Mouse (Mus musculus): ENCODE results near the gene Krtap3-2. TPM values are rescaled to one million over a fixed set of nuclear protein-coding genes. Genes with fewer than 3 reads are reported as not detected.

Krtap3-2 gene
- polyA plus RNA-seq, 1 experiment from 2014 or later: not detected

- H3K4me2 ChIP-seq (ENCODE audit: low read length): peak overlapping the region; percentile 40
- H3K36me3 ChIP-seq (ENCODE audit: control insufficient read depth, insufficient read depth, low read length): no peaks in the 10 kb centered on the region
- 1% methylated on average over 7 of the region's 7 CpGs for WGBS
- no peak overlapping the region for H3K9ac ChIP-seq (ENCODE audit: low read depth, low read length)
- no peak overlapping the region for H3K27ac ChIP-seq (ENCODE audit: low read length)
- H3K9me3 ChIP-seq (replicated peaks; ENCODE audit: control insufficient read depth, low read length, poor library complexity, severe bottlenecking): no peaks in the 10 kb centered on the region
- H3K4me3 ChIP-seq (ENCODE audit: low read depth, low read length): peak overlapping the region; percentile 7; the same call in 1 of the 2 replicates
- ATAC-seq: peak; percentile 51; the same call in 1 of the 2 replicates
- no peaks in the 10 kb centered on the region for H3K4me1 ChIP-seq (ENCODE audit: control insufficient read depth, insufficient read depth, low read length)
- H3K27me3 ChIP-seq (ENCODE audit: control insufficient read depth, insufficient read depth, low read depth, low read length): no peaks in the 10 kb centered on the region
These were observed 17.5 kb upstream of the Krtap3-2 start for GRCm38 (mm10) chr11:99574106-99574505.

DNA sequence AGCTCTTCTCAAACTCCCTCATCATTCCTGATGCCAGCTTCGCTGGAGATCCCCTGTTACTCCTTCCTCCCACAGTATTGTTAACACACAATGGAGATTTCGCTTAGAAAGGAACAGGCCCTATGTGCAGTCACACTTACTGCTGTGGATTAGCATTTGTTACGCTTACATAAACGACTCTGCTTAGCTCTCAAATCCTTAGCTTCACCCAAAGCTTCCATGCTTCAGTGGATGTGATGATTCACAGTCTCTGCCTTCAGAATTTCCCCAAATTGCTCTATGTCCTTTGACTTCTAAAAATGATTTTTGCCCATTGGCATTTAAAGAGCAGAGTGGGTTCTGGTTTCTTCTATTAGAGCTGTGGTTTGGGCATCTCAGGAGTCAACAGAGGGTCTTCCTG lies 16.5 kb upstream of the Krtap3-2 start:
- Histone ChIP-seq H3K4me1 (ENCODE audit: control insufficient read depth, insufficient read depth, low read length) (no peaks in the 10 kb centered on the region), H3K4me3 (ENCODE audit: low read depth, low read length) (no peak overlapping the region), H3K27me3 (ENCODE audit: control insufficient read depth, insufficient read depth, low read depth, low read length) (no peaks in the 10 kb centered on the region), H3K9ac (ENCODE audit: low read depth, low read length) (no peak overlapping the region), H3K4me2 (ENCODE audit: low read length) (no peak overlapping the region), H3K27ac (ENCODE audit: low read length) (no peak overlapping the region), H3K36me3 (ENCODE audit: control insufficient read depth, insufficient read depth, low read length) (no peaks in the 10 kb centered on the region), H3K9me3 (replicated peaks; ENCODE audit: control insufficient read depth, low read length, poor library complexity, severe bottlenecking) (no peaks in the 10 kb centered on the region)
- WGBS: 14% methylated on average over 4 of the region's 4 CpGs
- ATAC-seq: no peak

DNA sequence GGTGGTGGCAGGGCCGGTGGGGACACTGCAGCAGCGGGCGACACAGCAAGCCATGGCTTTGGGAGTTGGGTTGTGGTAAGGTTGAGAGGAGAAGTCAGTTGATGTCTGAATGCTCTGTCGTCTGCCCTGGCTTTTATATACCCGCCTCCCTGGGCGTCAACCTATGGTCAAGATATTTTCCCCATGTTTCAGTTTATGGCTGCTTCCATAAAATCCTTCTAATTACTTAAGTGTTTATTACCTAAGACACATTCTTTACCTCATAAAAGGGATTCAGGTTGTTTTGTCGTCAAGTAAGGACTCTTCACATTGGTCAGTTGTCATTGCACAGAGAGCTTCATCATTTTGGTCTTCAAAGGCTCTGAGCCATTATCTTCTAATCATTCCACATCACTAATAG lies 9.9 kb upstream of the Krtap3-2 start, which contains the start of gene Krtap3-1:
TSS of gene Krtap3-1 (minus strand) at position 101 of the 400 bp plus-strand sequence.
- no peak for ATAC-seq
- Histone ChIP-seq H3K27ac (ENCODE audit: low read length) (no peak within 1 kb of the TSS), H3K9ac (ENCODE audit: low read depth, low read length) (no peak within 1 kb of the TSS), H3K4me2 (ENCODE audit: low read length) (no peak within 1 kb of the TSS), H3K9me3 (replicated peaks; ENCODE audit: control insufficient read depth, low read length, poor library complexity, severe bottlenecking) (no peaks in the 10 kb centered on the region), H3K36me3 (ENCODE audit: control insufficient read depth, insufficient read depth, low read length) (no peaks in the 10 kb centered on the region), H3K4me1 (ENCODE audit: control insufficient read depth, insufficient read depth, low read length) (no peaks in the 10 kb centered on the region), H3K27me3 (ENCODE audit: control insufficient read depth, insufficient read depth, low read depth, low read length) (no peaks in the 10 kb centered on the region), H3K4me3 (ENCODE audit: low read depth, low read length) (no peak within 1 kb of the TSS)
- WGBS: 95% methylated on average over 7 of the region's 7 CpGs

- H3K27ac ChIP-seq (ENCODE audit: low read length): no peak overlapping the region
- H3K27me3 ChIP-seq (ENCODE audit: control insufficient read depth, insufficient read depth, low read depth, low read length): no peaks in the 10 kb centered on the region
- H3K9me3 ChIP-seq (replicated peaks; ENCODE audit: control insufficient read depth, low read length, poor library complexity, severe bottlenecking): no peaks in the 10 kb centered on the region
- H3K9ac ChIP-seq (ENCODE audit: low read depth, low read length): no peak overlapping the region
- no peaks in the 10 kb centered on the region for H3K4me1 ChIP-seq (ENCODE audit: control insufficient read depth, insufficient read depth, low read length)
- H3K4me3 ChIP-seq (ENCODE audit: low read depth, low read length): no peak overlapping the region
- H3K36me3 ChIP-seq (ENCODE audit: control insufficient read depth, insufficient read depth, low read length): no peaks in the 10 kb centered on the region
- no peak overlapping the region for H3K4me2 ChIP-seq (ENCODE audit: low read length)
- ATAC-seq: no peak
- 86% methylated on average over 6 of the region's 6 CpGs for WGBS
These were observed 5.9 kb upstream of the Krtap3-2 start for GRCm38 (mm10) chr11:99562580-99562979.

GRCm38 (mm10) chr11:99559366-99559765 lies 2.7 kb upstream of the Krtap3-2 start, which contains the start of gene Gm11939:
Gene Gm11939, minus strand, starts transcription at chr11:99559466.
- H3K36me3 ChIP-seq (ENCODE audit: control insufficient read depth, insufficient read depth, low read length): no peaks in the 10 kb centered on the region
- no peaks in the 10 kb centered on the region for H3K4me1 ChIP-seq (ENCODE audit: control insufficient read depth, insufficient read depth, low read length)
- H3K9ac ChIP-seq (ENCODE audit: low read depth, low read length): no peak within 1 kb of the TSS
- no peak within 1 kb of the TSS for H3K4me3 ChIP-seq (ENCODE audit: low read depth, low read length)
- WGBS: 94% methylated on average over 9 of the region's 9 CpGs
- H3K27me3 ChIP-seq (ENCODE audit: control insufficient read depth, insufficient read depth, low read depth, low read length): no peaks in the 10 kb centered on the region
- no peak within 1 kb of the TSS for H3K4me2 ChIP-seq (ENCODE audit: low read length)
- ATAC-seq: no peak
- H3K27ac ChIP-seq (ENCODE audit: low read length): no peak within 1 kb of the TSS
- no peaks in the 10 kb centered on the region for H3K9me3 ChIP-seq (replicated peaks; ENCODE audit: control insufficient read depth, low read length, poor library complexity, severe bottlenecking)

DNA sequence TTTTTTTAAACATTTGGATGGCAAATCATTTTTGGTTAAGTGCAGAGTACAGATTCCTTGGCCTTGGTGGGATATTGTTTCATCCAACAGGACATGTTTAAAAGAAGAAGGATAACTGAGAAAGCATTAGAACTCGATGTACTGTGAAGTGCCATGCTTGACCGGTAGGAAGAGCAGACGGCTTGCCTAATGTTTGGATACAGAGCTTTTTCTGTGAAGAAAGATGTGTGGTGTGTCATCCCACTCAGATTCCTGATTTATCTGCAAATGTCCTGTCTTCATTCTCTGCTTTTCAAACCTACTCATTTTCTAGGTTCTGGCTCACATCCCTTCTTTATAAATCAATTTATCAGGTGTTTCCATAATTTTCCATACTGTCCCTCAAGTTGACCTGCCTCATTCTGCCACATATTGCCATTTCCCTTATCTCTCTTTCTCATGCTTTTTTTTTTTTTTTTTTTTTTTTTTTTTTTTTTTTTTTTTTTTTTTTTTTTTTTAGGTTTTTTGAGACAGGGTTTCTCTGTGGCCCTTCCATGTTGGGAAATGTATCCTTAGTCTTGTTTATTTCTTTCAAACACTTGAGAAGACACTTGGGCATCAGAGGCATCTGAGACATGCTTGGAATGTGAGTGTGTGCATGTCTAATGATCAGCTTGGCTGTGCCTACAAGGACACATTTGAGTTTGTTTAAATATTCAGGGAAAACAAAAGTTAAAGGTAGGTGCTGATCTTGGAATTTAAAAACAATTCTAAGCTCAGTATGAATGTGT lies 1.5 kb upstream of the Krtap3-2 start:
- Histone ChIP-seq H3K4me2 (ENCODE audit: low read length) (no peak overlapping the region), H3K27ac (ENCODE audit: low read length) (no peak overlapping the region), H3K4me1 (ENCODE audit: control insufficient read depth, insufficient read depth, low read length) (no peaks in the 10 kb centered on the region), H3K9me3 (replicated peaks; ENCODE audit: control insufficient read depth, low read length, poor library complexity, severe bottlenecking) (no peaks in the 10 kb centered on the region), H3K36me3 (ENCODE audit: control insufficient read depth, insufficient read depth, low read length) (no peaks in the 10 kb centered on the region), H3K27me3 (ENCODE audit: control insufficient read depth, insufficient read depth, low read depth, low read length) (no peaks in the 10 kb centered on the region), H3K9ac (ENCODE audit: low read depth, low read length) (no peak overlapping the region), H3K4me3 (ENCODE audit: low read depth, low read length) (no peak overlapping the region)
- ATAC-seq: no peak
- WGBS: 92% methylated on average over 3 of the region's 3 CpGs

- no peaks in the 10 kb centered on the region for H3K9me3 ChIP-seq (replicated peaks; ENCODE audit: control insufficient read depth, low read length, poor library complexity, severe bottlenecking)
- WGBS: 87% methylated on average over 2 of the region's 2 CpGs
- H3K36me3 ChIP-seq (ENCODE audit: control insufficient read depth, insufficient read depth, low read length): no peaks in the 10 kb centered on the region
- no peak for ATAC-seq
- no peak overlapping the region for H3K9ac ChIP-seq (ENCODE audit: low read depth, low read length)
- H3K4me2 ChIP-seq (ENCODE audit: low read length): no peak overlapping the region
- no peaks in the 10 kb centered on the region for H3K27me3 ChIP-seq (ENCODE audit: control insufficient read depth, insufficient read depth, low read depth, low read length)
- no peaks in the 10 kb centered on the region for H3K4me1 ChIP-seq (ENCODE audit: control insufficient read depth, insufficient read depth, low read length)
- no peak overlapping the region for H3K4me3 ChIP-seq (ENCODE audit: low read depth, low read length)
- H3K27ac ChIP-seq (ENCODE audit: low read length): no peak overlapping the region
These were observed 458 bp downstream of the Krtap3-2 start for GRCm38 (mm10) chr11:99556195-99556594.

DNA sequence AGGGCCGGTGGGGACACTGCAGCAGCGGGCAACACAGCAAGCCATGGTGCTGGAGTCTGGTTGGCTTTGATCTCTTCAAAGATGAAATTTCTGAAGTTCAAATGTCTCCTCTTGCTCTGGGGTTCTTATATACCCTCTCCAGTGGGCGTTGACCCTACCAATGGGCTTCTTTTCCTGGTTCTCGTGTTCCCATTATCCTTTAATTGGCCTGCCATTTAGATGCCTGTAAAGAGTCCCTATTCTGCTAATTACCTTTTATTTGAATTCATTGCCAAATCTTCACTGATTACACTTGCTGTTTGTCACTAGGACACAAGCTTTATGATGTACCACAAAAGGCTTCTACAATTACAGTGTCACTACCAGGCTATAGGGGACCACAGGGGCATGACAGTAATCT lies 5.9 kb downstream of the Krtap3-2 start, which contains the start of gene Krtap3-3:
TSS of gene Krtap3-3 (minus strand) at position 101 of the 400 bp plus-strand sequence.
- WGBS: 69% methylated on average over 3 of the region's 4 CpGs
- Histone ChIP-seq H3K27ac (ENCODE audit: low read length) (no peak within 1 kb of the TSS), H3K27me3 (ENCODE audit: control insufficient read depth, insufficient read depth, low read depth, low read length) (no peaks in the 10 kb centered on the region), H3K9me3 (replicated peaks; ENCODE audit: control insufficient read depth, low read length, poor library complexity, severe bottlenecking) (no peaks in the 10 kb centered on the region), H3K36me3 (ENCODE audit: control insufficient read depth, insufficient read depth, low read length) (no peaks in the 10 kb centered on the region), H3K4me1 (ENCODE audit: control insufficient read depth, insufficient read depth, low read length) (no peaks in the 10 kb centered on the region), H3K4me3 (ENCODE audit: low read depth, low read length) (no peak within 1 kb of the TSS), H3K9ac (ENCODE audit: low read depth, low read length) (no peak within 1 kb of the TSS), H3K4me2 (ENCODE audit: low read length) (no peak within 1 kb of the TSS)
- no peak for ATAC-seq

DNA sequence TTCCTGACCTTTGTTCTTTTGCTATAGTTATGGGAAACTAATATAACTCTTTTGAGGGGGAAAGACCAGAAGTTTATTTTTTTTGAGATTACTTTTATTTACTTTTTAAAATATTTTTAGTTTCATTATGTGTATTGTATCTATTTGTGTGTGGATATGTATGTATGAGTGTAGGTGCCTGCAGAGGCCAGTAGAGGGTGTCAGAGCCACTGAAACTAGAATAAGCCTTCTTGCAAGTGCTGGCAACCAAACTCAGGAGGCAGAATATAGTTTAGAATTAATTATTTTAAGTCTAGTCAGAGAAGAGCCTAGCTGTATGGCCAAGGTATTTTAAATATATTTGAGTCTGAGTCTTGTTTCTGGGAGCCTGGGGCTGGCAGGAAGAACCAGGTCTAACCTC lies 8.8 kb downstream of the Krtap3-2 start:
- Histone ChIP-seq H3K36me3 (ENCODE audit: control insufficient read depth, insufficient read depth, low read length) (no peaks in the 10 kb centered on the region), H3K9ac (ENCODE audit: low read depth, low read length) (no peak overlapping the region), H3K4me1 (ENCODE audit: control insufficient read depth, insufficient read depth, low read length) (no peaks in the 10 kb centered on the region), H3K27me3 (ENCODE audit: control insufficient read depth, insufficient read depth, low read depth, low read length) (no peaks in the 10 kb centered on the region), H3K27ac (ENCODE audit: low read length) (no peak overlapping the region), H3K9me3 (replicated peaks; ENCODE audit: control insufficient read depth, low read length, poor library complexity, severe bottlenecking) (no peaks in the 10 kb centered on the region), H3K4me2 (ENCODE audit: low read length) (no peak overlapping the region), H3K4me3 (ENCODE audit: low read depth, low read length) (no peak overlapping the region)
- no peak for ATAC-seq
